Mouse (Mus musculus): ENCODE results near the gene Zscan4-ps1. TPM values are rescaled to one million over a fixed set of nuclear protein-coding genes. Genes with fewer than 3 reads are reported as not detected.

Zscan4-ps1 gene
- not detected in 2 replicates for polyA plus RNA-seq (2012; ENCODE audit: low replicate concordance)

GRCm38 (mm10) chr7:11069591-11069990, at the start of gene Zscan4-ps1:
TSS of gene Zscan4-ps1 (minus strand) at chr7:11069691.

Other genes with a start within 250 kb of the Zscan4-ps1 start
- gene Zscan4b, start 164.6 kb downstream of the Zscan4-ps1 start, polyA plus RNA-seq (2012; ENCODE audit: low replicate concordance): not detected in 2 replicates
- gene Zscan4c, start 63.9 kb downstream of the Zscan4-ps1 start, polyA plus RNA-seq (2012; ENCODE audit: low replicate concordance): not detected in 2 replicates
- not detected in 2 replicates for gene Zscan4d, start 96.5 kb upstream of the Zscan4-ps1 start, polyA plus RNA-seq (2012; ENCODE audit: low replicate concordance)
- not detected in 2 replicates for gene Zscan4e, start 241.0 kb upstream of the Zscan4-ps1 start, polyA plus RNA-seq (2012; ENCODE audit: low replicate concordance)